Mouse (Mus musculus) adrenal gland, postnatal 0 days (tissue): Measurements from ENCODE around the gene Rnf114. TPM values are rescaled to one million over a fixed set of nuclear protein-coding genes. Genes with fewer than 3 reads are reported as not detected.

Source experiments
- polyA plus RNA-seq: library from polyadenylated mRNA; unstranded; fragments of >200 nt; fragmentation: Nextera tagmentation; extraction: Ambion mirVana; gene quantifications from 2 replicates; pipeline ENCODE4 v1.2.1, GENCODE M21; 2015

The Rnf114 gene
- polyA plus RNA-seq, result 55.5 and 62.7 TPM in 2 replicates

DNA sequence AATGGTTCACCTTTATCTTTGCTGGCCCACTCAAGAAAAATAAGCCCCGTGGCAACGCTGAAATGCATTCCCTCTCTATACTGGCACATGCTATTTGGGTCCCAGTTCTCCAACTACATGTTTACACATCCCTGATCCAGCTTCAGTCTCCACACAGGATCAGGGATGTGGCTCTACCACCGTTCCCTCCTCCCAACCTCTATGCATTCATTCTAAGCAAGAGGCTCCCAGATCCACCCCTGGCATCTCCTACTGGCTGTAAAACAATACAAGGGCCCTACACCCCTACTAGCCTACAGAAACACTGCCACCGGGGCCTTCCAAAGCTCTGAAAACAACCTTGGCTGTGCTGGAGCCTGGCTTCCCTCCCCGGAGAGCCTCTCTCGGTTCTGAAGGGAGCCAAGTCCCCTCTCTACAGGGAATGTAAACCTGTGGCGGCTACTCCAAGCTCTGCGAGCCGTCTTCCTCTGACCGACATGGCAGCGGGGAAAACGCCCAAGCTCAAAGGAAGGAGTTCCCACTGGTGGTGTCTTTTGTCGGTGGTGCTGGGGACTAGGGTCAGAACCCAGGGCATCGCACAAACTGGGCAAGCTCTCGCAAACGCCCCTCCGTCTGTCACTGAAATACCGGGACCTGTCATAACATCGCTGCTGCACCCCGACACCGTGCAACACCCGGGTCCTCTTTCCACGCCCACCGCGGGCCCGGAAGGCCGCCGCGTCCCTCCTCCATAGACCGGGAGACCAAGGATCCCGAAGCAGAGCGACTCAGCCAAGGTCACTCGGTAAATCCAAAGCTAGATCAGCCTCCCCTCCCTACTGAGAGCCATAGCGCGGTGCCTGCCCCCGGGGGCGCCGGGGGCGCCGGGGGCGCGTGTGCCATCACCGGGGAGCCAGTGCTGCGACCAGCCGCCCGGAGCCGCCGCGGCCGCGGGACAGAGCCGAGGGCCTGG lies at the start of gene Rnf114:
Gene Rnf114, plus strand, starts transcription at position 889 of the 952 bp plus-strand sequence.

DNA sequence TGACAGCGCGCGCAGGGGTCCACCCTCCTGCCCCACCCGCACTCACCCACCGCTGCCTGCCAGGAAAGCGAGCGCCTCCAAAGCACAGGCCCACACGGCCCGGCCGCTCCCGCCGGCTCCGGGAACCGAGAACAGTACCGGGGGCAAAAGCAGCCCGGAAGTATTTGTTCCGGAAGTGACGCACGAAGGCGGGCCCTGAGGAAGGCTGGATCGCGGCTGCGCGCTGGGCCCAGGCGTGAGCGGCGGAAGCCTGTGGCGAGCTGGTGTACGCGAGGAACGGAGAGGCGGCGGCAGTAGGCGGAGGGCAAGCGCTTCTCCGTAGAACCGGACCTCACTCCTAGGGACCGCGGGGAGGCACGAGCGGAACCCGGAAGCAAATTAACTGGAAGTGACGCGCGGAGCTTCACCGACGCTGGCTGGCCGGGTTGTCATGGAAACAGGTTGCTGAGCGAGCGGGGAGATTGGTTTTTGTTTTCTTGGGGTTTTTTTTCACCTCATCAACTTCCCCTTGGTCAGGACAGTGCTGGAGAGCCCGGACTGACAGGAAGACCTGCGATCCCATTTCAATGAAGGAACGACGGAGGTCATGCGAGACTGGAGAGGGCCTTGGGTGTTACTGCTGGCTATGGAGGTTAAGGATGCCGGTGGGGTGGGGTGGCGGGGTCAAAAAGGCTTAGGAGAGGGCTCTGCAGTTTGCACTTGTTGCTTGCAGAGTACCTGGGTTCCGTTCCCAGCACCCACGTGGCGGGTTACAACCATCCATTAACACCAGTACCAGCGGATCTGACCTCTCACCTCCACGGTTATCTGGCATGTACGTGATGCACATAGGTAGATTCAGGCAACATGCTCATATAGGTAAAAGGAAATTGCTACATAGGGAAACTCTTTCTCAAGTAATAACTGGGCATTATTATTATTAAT lies 530 bp downstream of the Rnf114 start, which contains the start of gene Spata2:
Gene Spata2, minus strand, starts transcription at position 175 of the 924 bp plus-strand sequence.

GRCm38 (mm10) chr2:167537476-167538297 lies 45.2 kb downstream of the Rnf114 start, which contains the start of gene Snai1:
Snai1 (plus strand) TSS chr2:167538195.

Other genes starting within 250 kb of the Rnf114 start
- 13.1 and 23.4 TPM in 2 replicates for gene B4galt5, start 143.5 kb upstream of the Rnf114 start, polyA plus RNA-seq
- 10.7 and 19.3 TPM in 2 replicates for gene Slc9a8, start 70.9 kb upstream of the Rnf114 start, polyA plus RNA-seq
- 8.8 and 13.6 TPM in 2 replicates for gene Spata2, start 242 bp downstream of the Rnf114 start, polyA plus RNA-seq
- gene Snai1, start 45.5 kb downstream of the Rnf114 start, polyA plus RNA-seq, result 19.3 and 19.9 TPM in 2 replicates
- gene Ube2v1, start 139.4 kb downstream of the Rnf114 start, polyA plus RNA-seq, result 183 and 240 TPM in 2 replicates
- 2.8 TPM in 1 of 2 replicates, not detected in the other for gene Gm20431, start 168.9 kb downstream of the Rnf114 start, polyA plus RNA-seq
- 109 and 222 TPM in 2 replicates for gene Cebpb, start 196.3 kb downstream of the Rnf114 start, polyA plus RNA-seq
- gene Tmem189, start 197.2 kb downstream of the Rnf114 start, polyA plus RNA-seq, result 29.0 and 33.5 TPM in 2 replicates